Mouse (Mus musculus) midbrain, embryonic 11.5 days (tissue): ENCODE measurements at regions not wholly inside any gene's neighbourhood (a gene's known extent, or its start where the extent isn't known, plus 50 kb on each side); places are given as distances from the start of the nearest gene placed in this dataset.
A peak's percentile ranks its signal among the peaks of the same experiment; 100 is the strongest.
"Not testable (repeated sequence)": the region's sequence is repeated elsewhere in the genome, so short reads cannot be mapped to it uniquely, and the experiment has no call there.

Experiments
- ATAC-seq: fragments of 200-750 bp; cut with Nextera tagmentation; 2 replicates; pipeline ENCODE4 v1.8.0; 2017; ENCODE audit warnings: moderate TSS enrichment, moderate library complexity; ENCODE audit not compliant: low FRiP score
- DNase-seq: peaks from one replicate; pipeline ENCODE4 v3.0.0; 2015; ENCODE audit warnings: low spot score; ENCODE audit errors: missing footprints
- H3K27ac ChIP-seq: fragments of 300-500 bp; sonication (generic); 2 replicates; pipeline ENCODE4 v1.5.1; 2014; ENCODE audit warnings: low read depth, low read length
- H3K27me3 ChIP-seq: fragments of 300-500 bp; sonication (generic); 2 replicates; pipeline ENCODE4 v1.6.1; 2014; ENCODE audit warnings: mild to moderate bottlenecking, low read length, moderate library complexity, mixed read lengths; ENCODE audit not compliant: control insufficient read depth, insufficient read depth
- H3K36me3 ChIP-seq: fragments of 300-500 bp; sonication (generic); 2 replicates; pipeline ENCODE4 v1.6.1; 2014; ENCODE audit warnings: mild to moderate bottlenecking, low read length, moderate library complexity, mixed read lengths; ENCODE audit not compliant: control insufficient read depth, insufficient read depth
- H3K4me1 ChIP-seq: fragments of 300-500 bp; sonication (generic); 2 replicates; pipeline ENCODE4 v1.6.1; 2014; ENCODE audit warnings: low read length; ENCODE audit not compliant: control insufficient read depth, insufficient read depth
- H3K4me2 ChIP-seq: fragments of 300-500 bp; sonication (generic); 2 replicates; pipeline ENCODE4 v1.6.1; 2014; ENCODE audit warnings: mild to moderate bottlenecking, moderate library complexity
- H3K4me3 ChIP-seq: fragments of 300-500 bp; sonication (generic); 2 replicates; pipeline ENCODE4 v1.5.1; 2014; ENCODE audit warnings: low read depth, low read length
- H3K9ac ChIP-seq: fragments of 300-500 bp; sonication (generic); 2 replicates; pipeline ENCODE4 v1.6.1; 2014; ENCODE audit warnings: low read length
- H3K9me3 ChIP-seq: fragments of 300-500 bp; sonication (generic); 2 replicates; pipeline ENCODE4 v1.6.1; 2016; ENCODE audit warnings: low read length; ENCODE audit not compliant: control insufficient read depth
- WGBS: fragments of 180-500 bp; shearing (Covaris S2); extraction: QIAGEN DNeasy Blood & Tissue Kit; methylation state at CpG from one replicate; pipeline ENCODE4 v1.1.7; 2014; 5-methylcytosine and 5-hydroxymethylcytosine counted together

DNA sequence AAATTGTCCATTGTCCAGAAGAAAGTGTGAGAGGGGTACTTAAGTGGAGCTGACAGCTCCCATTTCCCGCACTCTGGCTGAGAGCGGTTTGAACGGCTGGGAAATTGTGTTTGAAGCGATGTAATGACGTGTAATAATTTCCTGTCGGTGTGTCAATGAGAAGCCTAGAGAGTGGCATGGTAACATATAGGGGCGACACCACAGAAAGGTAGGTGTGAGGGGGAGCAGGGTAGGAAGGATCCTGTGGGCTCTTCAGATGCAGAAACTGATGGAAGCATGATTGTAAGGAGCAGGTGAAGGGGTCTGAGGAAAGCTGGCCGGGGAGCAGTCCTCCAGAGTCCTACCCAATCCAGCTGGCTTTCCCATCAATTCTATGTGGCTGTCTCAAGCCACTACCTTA, 189.2 kb upstream of the Irx4 start:
- DNase-seq (no peak), ATAC-seq (no peak)
- Histone ChIP-seq H3K27ac (no peak overlapping the region), H3K27me3 (no peaks in the 10 kb centered on the region; the same call in 1 of the 2 replicates), H3K36me3 (no peaks in the 10 kb centered on the region), H3K4me1 (peaks cover 4% of the 10 kb centered on the region), H3K4me2 (no peak overlapping the region), H3K9me3 (no peaks in the 10 kb centered on the region), H3K9ac (no peak overlapping the region), H3K4me3 (no peak overlapping the region)
- 70% methylated on average over 8 of the region's 8 CpGs for WGBS

DNA sequence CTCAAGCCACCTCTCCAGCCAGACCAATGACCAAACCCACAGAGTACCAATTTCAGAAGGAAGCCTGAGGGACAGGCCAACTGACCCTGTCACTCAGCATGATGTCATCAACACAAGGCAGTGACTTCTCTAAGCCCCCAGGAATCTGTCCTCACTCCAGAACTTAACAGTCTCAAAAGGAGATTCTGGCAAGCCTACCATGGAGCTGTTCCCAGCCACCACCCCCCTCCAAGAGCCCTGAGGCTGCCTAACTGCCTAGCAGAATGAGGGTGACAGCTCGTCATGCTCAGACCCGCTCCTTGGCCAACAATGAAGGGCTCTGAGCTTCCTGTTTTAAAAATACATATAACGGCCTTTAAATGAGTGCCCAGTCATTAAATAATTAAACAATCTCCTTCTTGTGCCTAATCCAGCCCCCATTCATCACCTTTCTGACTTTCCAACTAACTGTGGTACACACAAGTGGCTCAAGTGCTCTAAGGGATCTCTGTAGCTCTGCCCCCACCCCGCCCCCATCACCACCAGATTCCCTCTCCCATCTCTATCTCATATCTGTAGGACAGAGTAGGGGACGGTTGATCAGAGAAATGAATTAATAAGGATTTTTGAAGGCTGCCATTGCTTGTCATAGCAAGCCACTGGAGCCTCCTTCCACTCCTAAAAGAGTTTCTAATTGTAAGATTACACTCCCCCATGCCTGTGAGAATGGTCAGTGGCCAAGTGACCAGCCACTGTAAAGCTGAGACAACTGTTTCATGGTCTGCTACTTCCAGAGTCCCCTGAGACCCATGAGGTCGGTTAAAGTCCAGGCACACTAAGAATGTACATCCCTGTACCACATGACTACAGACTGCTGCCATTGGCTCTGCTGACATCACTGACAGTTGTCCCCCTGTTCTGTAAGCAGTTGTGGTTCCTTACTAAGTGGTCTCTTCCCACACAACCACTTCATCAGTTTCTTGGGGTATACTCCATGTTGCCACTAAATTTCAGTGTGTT, 188.1 kb upstream of the Irx4 start:
- no peak for ATAC-seq
- 73% methylated on average over 6 of the region's 6 CpGs for WGBS
- no peak overlapping the region for H3K4me3 ChIP-seq

GRCm38 (mm10) chr13:73077866-73078430, 182.3 kb upstream of the Irx4 start:
- no peaks in the 10 kb centered on the region; the same call in 1 of the 2 replicates for H3K27me3 ChIP-seq
- ATAC-seq, result no peak
- peak; percentile 57 for DNase-seq
- H3K27ac ChIP-seq, result no peak overlapping the region
- no peak overlapping the region for H3K9ac ChIP-seq
- no peaks in the 10 kb centered on the region for H3K36me3 ChIP-seq
- no peak overlapping the region for H3K4me2 ChIP-seq
- H3K4me3 ChIP-seq, result no peak overlapping the region
- no peaks in the 10 kb centered on the region for H3K9me3 ChIP-seq
- WGBS, result 71% methylated on average over 2 of the region's 2 CpGs
- no peaks in the 10 kb centered on the region for H3K4me1 ChIP-seq

More for the DNA sequence above, 188.1 kb upstream of the Irx4 start:
- no peaks in the 10 kb centered on the region for H3K9me3 ChIP-seq
- H3K27ac ChIP-seq, result no peak overlapping the region
- H3K36me3 ChIP-seq, result no peaks in the 10 kb centered on the region
- peaks cover 4% of the 10 kb centered on the region for H3K4me1 ChIP-seq
- H3K27me3 ChIP-seq, result no peaks in the 10 kb centered on the region; the same call in 1 of the 2 replicates
- no peak overlapping the region for H3K4me2 ChIP-seq
- DNase-seq, result peak; percentile 69
- no peak overlapping the region for H3K9ac ChIP-seq

DNA sequence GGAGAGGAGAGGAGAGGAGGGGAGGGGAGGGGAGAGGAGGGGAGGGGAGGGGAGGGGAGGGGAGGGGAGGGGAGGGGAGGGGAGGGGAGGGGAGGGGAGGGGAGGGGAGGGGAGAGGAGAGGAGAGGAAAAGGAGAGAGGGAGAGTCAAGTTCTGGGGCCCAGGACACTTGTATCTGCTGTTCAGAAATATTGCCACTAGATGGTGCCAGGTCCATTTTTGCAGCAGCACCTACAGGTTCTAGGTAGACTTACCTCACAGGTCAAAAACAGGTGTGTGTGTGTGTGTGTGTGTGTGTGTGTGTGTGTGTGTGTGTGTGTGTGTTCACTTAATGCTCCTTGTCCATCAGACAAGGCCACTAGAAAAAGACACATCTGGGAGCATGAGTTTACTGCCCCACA, 172.5 kb upstream of the Irx4 start:
- H3K27ac ChIP-seq, H3K9ac ChIP-seq, H3K36me3 ChIP-seq, H3K9me3 ChIP-seq, H3K4me3 ChIP-seq, H3K4me2 ChIP-seq, H3K27me3 ChIP-seq, ATAC-seq, H3K4me1 ChIP-seq: not testable (repeated sequence)
- DNase-seq, result peak; percentile 12

DNA sequence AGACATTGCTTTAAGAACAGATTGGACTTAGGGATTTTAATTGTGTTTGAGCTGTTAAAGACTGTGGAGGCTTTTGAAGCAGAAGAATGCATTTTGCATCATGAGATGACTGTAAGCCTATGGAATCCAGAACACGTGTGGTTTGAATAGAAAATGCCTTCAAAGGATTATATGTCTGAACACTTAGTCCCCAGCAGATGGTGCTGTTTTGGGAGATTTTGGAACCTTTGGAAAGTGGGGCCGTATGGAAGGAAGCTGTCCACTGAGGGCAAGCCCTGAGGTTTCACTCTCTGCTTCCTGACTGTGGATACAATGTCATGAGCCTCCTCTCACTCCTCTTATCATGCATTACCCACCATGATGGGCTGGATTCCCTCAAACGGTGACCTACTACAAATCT, 168.4 kb upstream of the Irx4 start:
- Histone ChIP-seq H3K36me3 (no peaks in the 10 kb centered on the region), H3K4me1 (no peaks in the 10 kb centered on the region), H3K4me3 (no peak overlapping the region), H3K9ac (no peak overlapping the region), H3K9me3 (no peaks in the 10 kb centered on the region), H3K27ac (no peak overlapping the region), H3K27me3 (no peaks in the 10 kb centered on the region), H3K4me2 (no peak overlapping the region)
- 54% methylated on average over 3 of the region's 3 CpGs for WGBS
- ATAC-seq (no peak), DNase-seq (peak; percentile 71)

DNA sequence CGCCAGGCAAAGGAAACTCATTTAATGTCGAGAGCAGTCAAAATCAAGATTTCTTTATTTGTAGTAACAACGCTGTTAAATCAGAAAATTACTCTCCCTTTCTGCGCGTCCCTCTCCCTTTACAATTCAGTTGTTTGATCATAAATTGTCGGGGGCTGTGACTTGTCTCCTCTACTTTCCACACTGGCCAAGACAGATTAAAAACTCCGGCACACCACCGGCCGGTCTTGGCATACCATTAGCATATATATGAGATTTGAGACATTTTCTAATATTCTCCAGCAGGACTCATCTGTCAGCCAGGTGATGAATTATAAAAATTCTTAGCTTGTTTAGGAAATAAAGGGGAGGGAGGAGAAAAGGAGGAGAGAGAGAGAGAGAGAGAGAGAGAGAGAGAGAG, 162.8 kb upstream of the Irx4 start:
- Histone ChIP-seq H3K27me3 (no peaks in the 10 kb centered on the region), H3K36me3 (no peaks in the 10 kb centered on the region), H3K4me2 (no peak overlapping the region), H3K9ac (no peak overlapping the region), H3K4me1 (no peaks in the 10 kb centered on the region), H3K4me3 (no peak overlapping the region), H3K27ac (no peak overlapping the region), H3K9me3 (no peaks in the 10 kb centered on the region)
- ATAC-seq (no peak), DNase-seq (no peak)
- 75% methylated on average over 9 of the region's 9 CpGs for WGBS

DNA sequence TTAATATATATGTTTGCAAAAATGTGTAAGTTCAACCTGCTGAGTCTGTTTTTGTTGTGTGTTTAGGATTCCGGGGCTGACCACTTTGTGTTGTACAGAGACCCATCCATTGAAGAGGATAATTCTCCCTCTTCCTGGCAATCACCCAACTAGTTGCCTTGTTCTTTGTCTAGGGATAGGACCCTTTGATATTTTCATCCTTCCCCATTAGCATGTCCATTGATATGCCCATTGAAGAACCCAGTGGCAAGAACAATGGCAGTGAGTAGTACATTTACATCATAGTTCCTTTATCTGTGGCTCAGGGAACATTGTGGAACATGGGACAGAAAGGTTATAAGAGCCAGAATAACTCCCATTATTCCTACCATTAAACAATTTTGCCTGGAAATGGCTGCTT, 160.9 kb upstream of the Irx4 start:
- H3K27ac ChIP-seq, result no peak overlapping the region
- DNase-seq, result no peak
- H3K9ac ChIP-seq, result no peak overlapping the region
- H3K36me3 ChIP-seq, result no peaks in the 10 kb centered on the region
- H3K4me1 ChIP-seq, result no peaks in the 10 kb centered on the region
- WGBS, result 74% methylated on average over 1 of the region's 1 CpGs
- no peak for ATAC-seq
- H3K4me2 ChIP-seq, result no peak overlapping the region
- H3K4me3 ChIP-seq, result no peak overlapping the region
- no peaks in the 10 kb centered on the region for H3K9me3 ChIP-seq
- peaks cover 4% of the 10 kb centered on the region; the same call in 1 of the 2 replicates for H3K27me3 ChIP-seq

DNA sequence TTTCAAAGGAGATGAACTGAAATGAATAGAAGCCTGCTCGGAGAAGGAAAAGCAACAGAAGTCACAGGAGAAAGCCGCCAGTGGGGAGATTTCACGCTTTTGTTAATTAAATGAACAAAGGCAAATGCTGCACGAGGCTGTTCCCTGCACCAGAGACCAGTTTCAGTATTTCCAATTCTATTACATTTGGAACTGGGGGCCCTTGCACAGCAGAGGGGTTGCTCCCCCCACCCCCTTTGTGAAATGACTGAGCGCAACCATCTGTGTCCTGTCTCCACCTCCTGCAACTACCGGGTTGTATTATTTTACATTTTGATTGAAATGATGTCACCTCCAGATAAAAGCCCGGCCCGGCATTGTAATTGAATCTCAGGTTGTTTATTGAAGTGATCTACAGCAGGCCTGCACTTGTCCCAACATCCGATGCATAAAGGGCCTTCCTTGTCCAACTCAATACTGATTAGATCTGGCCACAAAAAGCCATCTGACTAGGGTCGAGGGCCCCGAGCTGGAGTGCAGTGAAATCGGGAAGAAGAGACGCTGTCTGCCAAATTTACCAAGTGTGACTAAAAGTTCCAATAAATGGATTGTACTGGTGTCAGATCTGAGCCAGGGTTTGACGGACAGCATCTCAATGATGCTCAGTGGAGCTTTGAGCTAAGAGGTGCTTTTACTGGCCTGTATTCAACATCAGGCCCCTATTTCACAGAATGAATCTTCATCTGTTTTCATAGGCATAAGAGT, 152.9 kb upstream of the Irx4 start:
- H3K9ac ChIP-seq, result no peak overlapping the region
- no peak overlapping the region for H3K4me2 ChIP-seq
- H3K36me3 ChIP-seq, result no peaks in the 10 kb centered on the region
- peak; percentile 90 for ATAC-seq
- DNase-seq, result peak; percentile 86
- peaks cover 9% of the 10 kb centered on the region for H3K4me1 ChIP-seq
- H3K9me3 ChIP-seq, result no peaks in the 10 kb centered on the region
- H3K27me3 ChIP-seq, result peaks cover 25% of the 10 kb centered on the region
- no peak overlapping the region for H3K4me3 ChIP-seq
- 38% methylated on average over 14 of the region's 14 CpGs for WGBS
- no peak overlapping the region for H3K27ac ChIP-seq
